Mouse (Mus musculus) liver, postnatal 0 days (tissue): ENCODE measurements around the gene Tmem163. TPM values are rescaled to one million over a fixed set of nuclear protein-coding genes. Genes with fewer than 3 reads are reported as not detected.

Source experiments
- ATAC-seq: fragments of 200-750 bp; cut with Nextera tagmentation; 2 replicates; pipeline ENCODE4 v1.8.0; 2017; ENCODE audit warnings: mild to moderate bottlenecking, moderate library complexity
- DNase-seq: peaks from one replicate; pipeline ENCODE4 v3.0.0-alpha.2; 2016
- H3K27ac ChIP-seq: fragments of 300-500 bp; sonication (generic); 2 replicates; pipeline ENCODE4 v1.5.1; 2014; ENCODE audit warnings: antibody characterized with exemption, moderate library complexity, mild to moderate bottlenecking, low read depth
- H3K27me3 ChIP-seq: fragments of 300-500 bp; sonication (generic); 2 replicates; pipeline ENCODE4 v1.6.1; 2014; ENCODE audit warnings: low read length, control low read depth, mixed read lengths; ENCODE audit not compliant: insufficient read depth
- H3K36me3 ChIP-seq: fragments of 300-500 bp; sonication (generic); replicated peaks from 2 replicates; pipeline ENCODE4 v1.6.1; 2014; ENCODE audit warnings: mild to moderate bottlenecking, control low read depth, low read length, moderate library complexity, mixed read lengths; ENCODE audit not compliant: insufficient read depth
- H3K4me1 ChIP-seq: fragments of 300-500 bp; sonication (generic); 2 replicates; pipeline ENCODE4 v1.6.1; 2014; ENCODE audit warnings: antibody characterized with exemption, mild to moderate bottlenecking, control low read depth; ENCODE audit not compliant: insufficient read depth
- H3K4me2 ChIP-seq: fragments of 300-500 bp; sonication (generic); 2 replicates; pipeline ENCODE4 v1.6.1; 2014; ENCODE audit warnings: low read depth, mild to moderate bottlenecking, low read length, moderate library complexity, mixed read lengths
- H3K4me3 ChIP-seq: fragments of 300-500 bp; sonication (generic); 2 replicates; pipeline ENCODE4 v1.5.1; 2014; ENCODE audit warnings: low read depth, low read length
- H3K9ac ChIP-seq: fragments of 300-500 bp; sonication (generic); replicated peaks from 2 replicates; pipeline ENCODE4 v1.6.1; 2014; ENCODE audit warnings: mild to moderate bottlenecking, moderate library complexity
- H3K9me3 ChIP-seq: fragments of 300-500 bp; sonication (generic); 2 replicates; pipeline ENCODE4 v1.6.1; 2016; ENCODE audit warnings: mild to moderate bottlenecking, control low read depth, low read length, mixed read lengths
- CTCF ChIP-seq: sonication (generic); IDR thresholded peaks from 2 replicates; pipeline ENCODE4 v1.5.1; 2016; ENCODE audit warnings: antibody characterized with exemption, low read depth
- EP300 ChIP-seq: IDR thresholded peaks from 2 replicates; pipeline ENCODE4 v1.6.1; 2016; ENCODE audit warnings: antibody characterized with exemption, low read depth, mild to moderate bottlenecking
- WGBS: fragments of 180-500 bp; shearing (Covaris S2); extraction: QIAGEN DNeasy Blood & Tissue Kit; methylation state at CpG from one replicate; pipeline ENCODE4 v1.1.7; 2014; ENCODE audit not compliant: insufficient replicate concordance; 5-methylcytosine and 5-hydroxymethylcytosine counted together
- polyA plus RNA-seq: library from polyadenylated mRNA; unstranded; fragments of >200 nt; fragmentation: Nextera tagmentation; extraction: Ambion mirVana; gene quantifications from 2 replicates; pipeline ENCODE4 v1.2.1, GENCODE M21; 2015

The Tmem163 gene
- polyA plus RNA-seq, 1 experiment from 2014 or later = 0.65 TPM

GRCm38 (mm10) chr1:127556486-127556845 lies 122.9 kb downstream of the Tmem163 start:
- Histone ChIP-seq H3K4me1 (no peaks in the 10 kb centered on the region), H3K4me3 (no peak overlapping the region), H3K4me2 (no peak overlapping the region), H3K27ac (no peak overlapping the region), H3K27me3 (no peaks in the 10 kb centered on the region), H3K9ac (no peak overlapping the region), H3K9me3 (no peaks in the 10 kb centered on the region), H3K36me3 (no peaks in the 10 kb centered on the region)
- WGBS = 55% methylated on average over 2 of the region's 2 CpGs
- no peak for TF ChIP-seq EP300
- no peak for TF ChIP-seq CTCF
- DNase-seq = no peak
- ATAC-seq = no peak

- H3K4me2 ChIP-seq = no peak overlapping the region
- no peak overlapping the region for H3K4me3 ChIP-seq
- no peaks in the 10 kb centered on the region for H3K27me3 ChIP-seq
- no peak for ATAC-seq
- H3K36me3 ChIP-seq = no peaks in the 10 kb centered on the region
- WGBS = 76% methylated on average over 6 of the region's 6 CpGs
- no peak for DNase-seq
- H3K4me1 ChIP-seq = no peaks in the 10 kb centered on the region
- H3K9ac ChIP-seq = no peak overlapping the region
- H3K9me3 ChIP-seq = no peaks in the 10 kb centered on the region
- no peak overlapping the region for H3K27ac ChIP-seq
- no peak for TF ChIP-seq EP300
- TF ChIP-seq CTCF = no peak
Measured at GRCm38 (mm10) chr1:127555822-127556485, 123.4 kb downstream of the Tmem163 start.

GRCm38 (mm10) chr1:127548078-127548477 lies 131.3 kb downstream of the Tmem163 start:
- Histone ChIP-seq H3K4me2 (no peak overlapping the region), H3K27ac (no peak overlapping the region), H3K27me3 (no peaks in the 10 kb centered on the region), H3K36me3 (no peaks in the 10 kb centered on the region), H3K9me3 (no peaks in the 10 kb centered on the region), H3K9ac (no peak overlapping the region), H3K4me1 (no peaks in the 10 kb centered on the region), H3K4me3 (no peak overlapping the region)
- 68% methylated on average over 4 of the region's 4 CpGs for WGBS
- DNase-seq = no peak
- TF ChIP-seq CTCF (no peak), EP300 (no peak)
- no peak for ATAC-seq

DNA sequence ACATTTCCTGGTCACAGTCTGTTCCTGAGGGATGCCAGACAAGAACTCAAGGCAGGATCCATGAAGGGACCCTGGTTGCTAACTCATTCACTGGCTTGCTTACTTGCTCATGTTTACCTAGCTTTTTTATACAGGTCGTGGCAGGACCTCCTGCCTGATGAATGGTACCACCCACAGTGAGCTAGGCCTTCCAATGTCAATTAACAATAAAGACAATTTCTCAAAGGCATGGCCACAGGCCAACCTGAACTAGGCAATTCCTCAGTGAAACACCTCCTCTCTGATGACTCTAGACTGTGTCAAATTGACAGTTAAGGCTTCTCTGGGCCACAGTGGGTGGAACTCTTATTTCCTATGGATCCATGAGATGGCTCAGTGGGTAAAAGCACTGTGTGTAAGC lies 136.6 kb downstream of the Tmem163 start:
- Histone ChIP-seq H3K4me1 (no peaks in the 10 kb centered on the region), H3K27me3 (no peaks in the 10 kb centered on the region), H3K4me2 (no peak overlapping the region), H3K9me3 (no peaks in the 10 kb centered on the region), H3K27ac (no peak overlapping the region), H3K9ac (no peak overlapping the region), H3K4me3 (no peak overlapping the region), H3K36me3 (no peaks in the 10 kb centered on the region)
- DNase-seq (no peak), ATAC-seq (no peak)
- TF ChIP-seq EP300 = no peak
- no peak for TF ChIP-seq CTCF
- 33% methylated on average over 1 of the region's 1 CpGs for WGBS

GRCm38 (mm10) chr1:127541931-127542330 lies 137.4 kb downstream of the Tmem163 start:
- WGBS = 77% methylated on average over 7 of the region's 7 CpGs
- Histone ChIP-seq H3K9ac (no peak overlapping the region), H3K4me2 (no peak overlapping the region), H3K27me3 (no peaks in the 10 kb centered on the region), H3K9me3 (no peaks in the 10 kb centered on the region), H3K4me1 (no peaks in the 10 kb centered on the region), H3K27ac (no peak overlapping the region), H3K36me3 (no peaks in the 10 kb centered on the region), H3K4me3 (no peak overlapping the region)
- DNase-seq (no peak), ATAC-seq (no peak)
- TF ChIP-seq CTCF (no peak), EP300 (no peak)

- Histone ChIP-seq H3K27me3 (no peaks in the 10 kb centered on the region), H3K9ac (no peak overlapping the region), H3K4me3 (no peak overlapping the region), H3K4me1 (no peaks in the 10 kb centered on the region), H3K27ac (no peak overlapping the region), H3K36me3 (no peaks in the 10 kb centered on the region), H3K9me3 (no peaks in the 10 kb centered on the region), H3K4me2 (no peak overlapping the region)
- TF ChIP-seq EP300 = no peak
- TF ChIP-seq CTCF = no peak
- no peak for ATAC-seq
- no peak for DNase-seq
- WGBS = 75% methylated on average over 4 of the region's 4 CpGs
Measured at GRCm38 (mm10) chr1:127541522-127541921, 137.8 kb downstream of the Tmem163 start.
